Mouse (Mus musculus): ENCODE data around the gene Podn.

DNA sequence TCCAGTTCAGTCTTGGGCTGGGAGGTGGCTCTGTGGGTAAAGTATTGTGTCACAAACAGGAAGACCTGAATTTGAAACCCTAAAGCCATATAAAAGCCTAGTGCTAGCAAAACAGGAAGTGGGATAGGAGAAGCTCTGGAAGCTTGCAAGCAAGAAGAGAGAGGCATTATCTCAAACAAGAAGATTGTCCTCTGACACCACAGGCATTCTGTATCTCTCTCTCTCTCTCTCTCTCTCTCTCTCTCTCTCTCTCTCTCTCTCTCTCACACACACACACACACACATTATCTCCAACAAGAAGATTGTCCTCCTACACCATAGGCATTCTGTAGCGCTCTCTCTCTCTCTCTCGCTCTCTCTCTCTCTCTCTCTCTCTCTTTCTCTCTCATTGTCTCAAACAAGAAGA, 13.8 kb downstream of the Podn start:
- TF ChIP-seq MYB (IDR thresholded peaks at IDR 0.05; ENCODE audit: low read depth, low read length) (no peak), CTCF (IDR thresholded peaks at IDR 0.05 in 2 of 3, conservative IDR thresholded peaks at IDR 0.05 in 1 of 3; ENCODE audit: control insufficient read depth in 1 of 3, insufficient read depth in 1 of 3, low read depth in 2 of 3, low read length in 3 of 3, poor library complexity in 1 of 3, severe bottlenecking in 1 of 3) (no peak), GATA1 (IDR thresholded peaks at IDR 0.05; ENCODE audit: low read depth, low read length) (peak; percentile 82), POLR2A (IDR thresholded peaks at IDR 0.05; ENCODE audit: control insufficient read depth in 1 of 2, insufficient read depth in 1 of 2, low read depth in 1 of 2, low read length in 2 of 2, poor library complexity in 1 of 2) (no peak), MXI1 (IDR thresholded peaks at IDR 0.05; ENCODE audit: low read depth, low read length) (peak; percentile 53; the same call in 1 of the 2 replicates), HCFC1 (IDR thresholded peaks at IDR 0.05; ENCODE audit: low read depth, low read length) (no peak), MAZ (IDR thresholded peaks at IDR 0.05; ENCODE audit: low read depth, low read length) (peak; percentile 54; the same call in 1 of the 2 replicates), EP300 (IDR thresholded peaks at IDR 0.05; ENCODE audit: low read depth in 1 of 2, low read length in 2 of 2) (peak; percentile 69 to 89), ELF1 (IDR thresholded peaks at IDR 0.05; ENCODE audit: low read depth, low read length) (peak; percentile 75; the same call in 1 of the 2 replicates)

All from MEL (cell line).